Comparison of ENCODE assay signal across 26 mouse cellular contexts in genomic region chr1:163691860-163692259, GRCm38 (mm10). TPM values are rescaled to one million over a fixed set of nuclear protein-coding genes. Genes with fewer than 3 reads are reported as not detected.
"Had no signal": no experiment of that assay in that cellular context is flagged by ENCODE, and none has a peak within 500 bp of the region (broad histone marks: within the 10 kb centered on the region; RNA-seq: fewer than 3 reads in every experiment).

No protein-coding gene starts in this region.

- ATAC-seq: liver, postnatal 0 days; lung, postnatal 0 days; midbrain, embryonic 13.5 days; midbrain, embryonic 15.5 days had no signal

- H3K27ac ChIP-seq: lung, embryonic 15.5 days; macrophage; midbrain, embryonic 13.5 days; midbrain, embryonic 15.5 days; neural tube, embryonic 13.5 days; neural tube, embryonic 15.5 days had no signal

- H3K36me3 ChIP-seq: lung, embryonic 15.5 days; midbrain, embryonic 13.5 days; midbrain, embryonic 15.5 days; neural tube, embryonic 13.5 days; neural tube, embryonic 15.5 days had no signal

- H3K4me1 ChIP-seq: lung, embryonic 15.5 days; megakaryocyte, embryonic 14.5 days; midbrain, embryonic 13.5 days; midbrain, embryonic 15.5 days; neural tube, embryonic 13.5 days; neural tube, embryonic 15.5 days had no signal

- H3K4me3 ChIP-seq: lung, embryonic 15.5 days; megakaryocyte, embryonic 14.5 days; midbrain, embryonic 13.5 days; midbrain, embryonic 15.5 days; neural tube, embryonic 13.5 days; neural tube, embryonic 15.5 days had no signal

- H3K27me3 ChIP-seq: lung, embryonic 15.5 days; megakaryocyte, embryonic 14.5 days; midbrain, embryonic 13.5 days; midbrain, embryonic 15.5 days; neural tube, embryonic 13.5 days; neural tube, embryonic 15.5 days had no signal

- H3K9me3 ChIP-seq: lung, embryonic 15.5 days; megakaryocyte, embryonic 14.5 days; midbrain, embryonic 13.5 days; midbrain, embryonic 15.5 days; neural tube, embryonic 13.5 days; neural tube, embryonic 15.5 days had no signal

- DNase-seq: liver, postnatal 0 days; lung, adult 2 months; lung, postnatal 14 days; lung, postnatal 36 days; retina, postnatal 1 day; right cerebral cortex, adult 18-20 months; right cerebral cortex, postnatal 25 days; right cerebral cortex, postnatal 4 days; spleen, adult 18-20 months; thymus, adult 18-20 months; thymus, postnatal 14 days; thymus, postnatal 36 days had no signal

RNA-seq across cellular contexts. Expression of gene Mettl11b, which starts 33.2 kb away (rescaled TPM):
- total RNA-seq: megakaryocyte progenitor cell, adult 5-6 weeks; monocyte, adult 5-6 weeks had no signal
- polyA plus RNA-seq: liver, postnatal 0 days; macrophage; neural tube, embryonic 11.5 days; neural tube, embryonic 13.5 days; small intestine, adult 2 months; stomach, embryonic 14.5 days; thymus, postnatal 0 days had no signal
